Mouse (Mus musculus): ENCODE results near the gene Serpinb13.

DNA sequence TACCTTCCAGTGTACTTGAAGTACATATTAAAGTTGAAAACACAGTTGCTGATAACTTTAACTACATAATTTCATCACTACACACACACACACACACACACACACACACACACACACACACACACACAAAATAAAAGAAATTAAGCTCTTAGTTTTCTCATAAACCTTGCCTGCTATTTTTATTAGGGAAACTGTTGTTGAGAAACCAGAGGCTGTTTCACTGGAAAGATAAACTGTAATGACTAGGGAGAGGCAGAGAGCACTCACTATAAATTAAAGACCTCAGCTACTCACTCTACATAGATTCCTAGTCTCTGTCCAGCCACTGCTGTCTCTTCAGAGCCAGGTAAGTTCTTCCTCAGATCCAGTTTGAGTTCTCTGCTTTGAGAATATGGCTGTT is at the start of gene Serpinb13:
- TF ChIP-seq CTCF (IDR thresholded peaks at IDR 0.05; ENCODE audit: insufficient read depth, low read length) (no peak), POLR2A (IDR thresholded peaks at IDR 0.05; ENCODE audit: borderline replicate concordance, extremely low read depth, low read depth, low read length) (no peak)
